In genomic region chr5:73114878-73115277, GRCm38 (mm10) we compare ENCODE assay signal across 9 mouse cellular contexts.
DNase-seq lines count a peak whose midpoint lies in the region; ATAC-seq lines count a peak whose summit lies in the region.
"Had no signal": no experiment of that assay in that cellular context is flagged by ENCODE, and none has a peak within 500 bp of the region (broad histone marks: within the 10 kb centered on the region; RNA-seq: fewer than 3 reads in every experiment).

No protein-coding gene starts in this region.

- no peaks in the 10 kb centered on the region for H3K9me3 ChIP-seq in neural tube, embryonic 11.5 days (ENCODE audit: control insufficient read depth, low read length)
- H3K9me3 ChIP-seq: kidney, embryonic 15.5 days had no signal

- H3K27ac ChIP-seq in neural tube, embryonic 11.5 days (ENCODE audit: low read depth, low read length): no peak overlapping the region
- H3K27ac ChIP-seq: kidney, embryonic 15.5 days had no signal

- ATAC-seq in neural tube, embryonic 11.5 days (ENCODE audit: insufficient read depth, low FRiP score, low TSS enrichment): no peak
- peak; percentile 48; the same call in 1 of the 2 replicates for ATAC-seq in granulocyte monocyte progenitor cell, adult 5-6 weeks (replicated peaks; ENCODE audit: poor library complexity, severe bottlenecking)

- H3K4me2 ChIP-seq in neural tube, embryonic 11.5 days (ENCODE audit: low read depth): no peak overlapping the region
- H3K4me2 ChIP-seq: kidney, embryonic 15.5 days had no signal

- peak; percentile 41 for DNase-seq in embryo, embryonic 10.5 days (ENCODE audit: low spot score)
- no peak for DNase-seq in embryo, embryonic 10 days (ENCODE audit: low spot score)
- peak; percentile 25 for DNase-seq in neural tube, embryonic 11.5 days (ENCODE audit: low spot score)
- DNase-seq in neural tube, embryonic 10.5 days (ENCODE audit: extremely low spot score, low spot score): no peak
- peak; percentile 49 for DNase-seq in thymus, postnatal 25 days
- DNase-seq in ovary, postnatal 36 days (ENCODE audit: low spot score): no peak
- DNase-seq in layer of hippocampus, adult 11-12 months (ENCODE audit: low spot score): no peak

- no peaks in the 10 kb centered on the region for H3K4me1 ChIP-seq in neural tube, embryonic 11.5 days (ENCODE audit: control insufficient read depth, insufficient read depth, low read length)

- 88% methylated on average over 4 of the region's 4 CpGs for WGBS in neural tube, embryonic 11.5 days

- no peak overlapping the region for H3K4me3 ChIP-seq in neural tube, embryonic 11.5 days (ENCODE audit: low read depth, low read length)
- H3K4me3 ChIP-seq: kidney, embryonic 15.5 days had no signal

- no peaks in the 10 kb centered on the region for H3K27me3 ChIP-seq in neural tube, embryonic 11.5 days (ENCODE audit: control insufficient read depth, insufficient read depth, low read length)
- H3K27me3 ChIP-seq: kidney, embryonic 15.5 days had no signal

- no peak overlapping the region for H3K9ac ChIP-seq in neural tube, embryonic 11.5 days (ENCODE audit: low read length)
- H3K9ac ChIP-seq: kidney, embryonic 15.5 days had no signal

- H3K36me3 ChIP-seq in neural tube, embryonic 11.5 days (ENCODE audit: control insufficient read depth, insufficient read depth, low read length): no peaks in the 10 kb centered on the region; the same call in 1 of the 2 replicates

Comparison
In these comparisons a context has a peak if more than half of its experiments do, and no peak if none do; other contexts are left out.
1. DNase-seq: peak in embryo, embryonic 10.5 days (single experiment), neural tube, embryonic 11.5 days (single experiment) and thymus, postnatal 25 days (single experiment); none in embryo, embryonic 10 days (single experiment), neural tube, embryonic 10.5 days (single experiment), ovary, postnatal 36 days (single experiment) and layer of hippocampus, adult 11-12 months (single experiment).